Mouse (Mus musculus) hindbrain, embryonic 12.5 days (tissue): ENCODE data around the gene Dnaic1. TPM values are rescaled to one million over a fixed set of nuclear protein-coding genes. Genes with fewer than 3 reads are reported as not detected.

Experiments used
- ATAC-seq: fragments of 200-750 bp; cut with Nextera tagmentation; 2 replicates; pipeline ENCODE4 v1.8.0; 2017; ENCODE audit warnings: moderate TSS enrichment; ENCODE audit not compliant: low FRiP score
- H3K27ac ChIP-seq: fragments of 300-500 bp; sonication (generic); 2 replicates; pipeline ENCODE4 v1.5.1; 2016; ENCODE audit warnings: mild to moderate bottlenecking
- H3K27me3 ChIP-seq: fragments of 300-500 bp; sonication (generic); 2 replicates; pipeline ENCODE4 v1.6.1; 2016; ENCODE audit warnings: mild to moderate bottlenecking
- H3K36me3 ChIP-seq: fragments of 300-500 bp; sonication (generic); 2 replicates; pipeline ENCODE4 v1.6.1; 2016; ENCODE audit warnings: mild to moderate bottlenecking
- H3K4me1 ChIP-seq: fragments of 300-500 bp; sonication (generic); 2 replicates; pipeline ENCODE4 v1.6.1; 2016
- H3K4me2 ChIP-seq: fragments of 300-500 bp; sonication (generic); replicated peaks from 2 replicates; pipeline ENCODE4 v1.6.1; 2016; ENCODE audit warnings: mild to moderate bottlenecking
- H3K4me3 ChIP-seq: fragments of 300-500 bp; sonication (generic); 2 replicates; pipeline ENCODE4 v1.5.1; 2016; ENCODE audit warnings: mild to moderate bottlenecking
- H3K9ac ChIP-seq: fragments of 300-500 bp; sonication (generic); 2 replicates; pipeline ENCODE4 v1.6.1; 2016; ENCODE audit warnings: mild to moderate bottlenecking, moderate library complexity
- H3K9me3 ChIP-seq: fragments of 300-500 bp; sonication (generic); replicated peaks from 2 replicates; pipeline ENCODE4 v1.6.1; 2016; ENCODE audit warnings: mild to moderate bottlenecking
- WGBS: fragments of 180-500 bp; shearing (Covaris S2); methylation state at CpG from one replicate; pipeline ENCODE4 v1.1.7; 2016; 5-methylcytosine and 5-hydroxymethylcytosine counted together
- polyA plus RNA-seq: library from polyadenylated mRNA; unstranded; fragments of >200 nt; fragmentation: Nextera tagmentation; extraction: Ambion mirVana; gene quantifications from 2 replicates; pipeline ENCODE4 v1.2.1, GENCODE M21; 2016

Gene Dnaic1
- polyA plus RNA-seq, 1 experiment from 2014 or later, result 2.8 TPM

- H3K4me1 ChIP-seq, result peaks cover 6% of the 10 kb centered on the region; the same call in 1 of the 2 replicates
- no peak overlapping the region for H3K4me2 ChIP-seq
- 22% methylated on average over 6 of the region's 6 CpGs for WGBS
These were observed 6.3 kb downstream of the Dnaic1 start for GRCm38 (mm10) chr4:41575914-41576313.

GRCm38 (mm10) chr4:41583353-41583752 lies 13.8 kb downstream of the Dnaic1 start:
- peaks cover 3% of the 10 kb centered on the region for H3K4me1 ChIP-seq
- H3K4me3 ChIP-seq, result no peak overlapping the region
- H3K9me3 ChIP-seq, result no peaks in the 10 kb centered on the region
- H3K9ac ChIP-seq, result no peak overlapping the region
- no peak overlapping the region for H3K27ac ChIP-seq
- H3K36me3 ChIP-seq, result no peaks in the 10 kb centered on the region
- H3K4me2 ChIP-seq, result no peak overlapping the region
- 71% methylated on average over 7 of the region's 7 CpGs for WGBS
- no peaks in the 10 kb centered on the region for H3K27me3 ChIP-seq
- no peak; the same call in 1 of the 2 replicates for ATAC-seq

More at GRCm38 (mm10) chr4:41575914-41576313, 6.3 kb downstream of the Dnaic1 start:
- no peak overlapping the region for H3K27ac ChIP-seq
- no peak overlapping the region for H3K4me3 ChIP-seq
- no peaks in the 10 kb centered on the region for H3K9me3 ChIP-seq
- no peak overlapping the region for H3K9ac ChIP-seq
- no peaks in the 10 kb centered on the region for H3K36me3 ChIP-seq
- H3K27me3 ChIP-seq, result no peaks in the 10 kb centered on the region; the same call in 1 of the 2 replicates
- ATAC-seq, result peak; percentile 46; the same call in 1 of the 2 replicates

GRCm38 (mm10) chr4:41602818-41603217 lies 33.2 kb downstream of the Dnaic1 start:
- WGBS, result 50% methylated on average over 4 of the region's 4 CpGs
- Histone ChIP-seq H3K4me1 (peaks cover 13% of the 10 kb centered on the region), H3K9ac (no peak overlapping the region), H3K4me3 (no peak overlapping the region), H3K4me2 (no peak overlapping the region), H3K27ac (no peak overlapping the region), H3K36me3 (no peaks in the 10 kb centered on the region), H3K27me3 (no peaks in the 10 kb centered on the region), H3K9me3 (no peaks in the 10 kb centered on the region)
- ATAC-seq, result no peak

- 27% methylated on average over 8 of the region's 8 CpGs for WGBS
- Histone ChIP-seq H3K27me3 (peaks cover 2% of the 10 kb centered on the region; the same call in 1 of the 2 replicates), H3K36me3 (no peaks in the 10 kb centered on the region), H3K4me2 (no peak overlapping the region), H3K4me1 (peaks cover 13% of the 10 kb centered on the region), H3K4me3 (no peak overlapping the region), H3K9me3 (no peaks in the 10 kb centered on the region), H3K27ac (peak overlapping the region; percentile 3; the same call in 1 of the 2 replicates), H3K9ac (no peak overlapping the region)
- ATAC-seq, result peak; percentile 69
These were observed 35.2 kb downstream of the Dnaic1 start for GRCm38 (mm10) chr4:41604476-41605396.

DNA sequence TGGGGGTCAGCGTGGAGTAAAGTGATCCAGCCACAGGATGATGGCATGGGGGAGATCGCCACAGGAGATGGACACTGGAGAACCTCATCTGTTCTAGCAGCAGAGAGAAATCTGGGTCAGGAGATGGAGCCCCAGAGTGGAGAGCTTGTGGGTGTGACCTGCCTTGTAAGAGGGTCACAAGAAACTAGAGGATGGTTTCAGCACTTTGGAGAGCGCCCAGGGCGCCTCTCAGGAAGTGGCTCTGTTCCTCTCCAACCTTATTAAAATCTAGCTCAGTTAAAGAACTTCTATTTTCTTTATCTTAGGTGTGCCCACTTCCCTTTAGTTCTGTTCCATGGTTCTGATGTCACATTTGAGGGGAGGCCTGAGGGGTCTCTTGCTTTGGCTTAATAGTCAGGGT lies 37.2 kb downstream of the Dnaic1 start:
- 52% methylated on average over 4 of the region's 4 CpGs for WGBS
- no peak for ATAC-seq
- Histone ChIP-seq H3K9me3 (no peaks in the 10 kb centered on the region), H3K27ac (no peak overlapping the region), H3K4me1 (peaks cover 25% of the 10 kb centered on the region), H3K4me2 (no peak overlapping the region), H3K4me3 (no peak overlapping the region), H3K36me3 (no peaks in the 10 kb centered on the region), H3K27me3 (peaks cover 2% of the 10 kb centered on the region; the same call in 1 of the 2 replicates), H3K9ac (no peak overlapping the region)

GRCm38 (mm10) chr4:41609681-41610593 lies 40.4 kb downstream of the Dnaic1 start:
- no peak overlapping the region for H3K9ac ChIP-seq
- no peak overlapping the region for H3K27ac ChIP-seq
- H3K9me3 ChIP-seq, result no peaks in the 10 kb centered on the region
- peaks cover 38% of the 10 kb centered on the region for H3K4me1 ChIP-seq
- no peak overlapping the region for H3K4me3 ChIP-seq
- no peaks in the 10 kb centered on the region for H3K36me3 ChIP-seq
- no peak for ATAC-seq
- 86% methylated on average over 10 of the region's 10 CpGs for WGBS
- H3K4me2 ChIP-seq, result no peak overlapping the region
- peaks cover 2% of the 10 kb centered on the region; the same call in 1 of the 2 replicates for H3K27me3 ChIP-seq

DNA sequence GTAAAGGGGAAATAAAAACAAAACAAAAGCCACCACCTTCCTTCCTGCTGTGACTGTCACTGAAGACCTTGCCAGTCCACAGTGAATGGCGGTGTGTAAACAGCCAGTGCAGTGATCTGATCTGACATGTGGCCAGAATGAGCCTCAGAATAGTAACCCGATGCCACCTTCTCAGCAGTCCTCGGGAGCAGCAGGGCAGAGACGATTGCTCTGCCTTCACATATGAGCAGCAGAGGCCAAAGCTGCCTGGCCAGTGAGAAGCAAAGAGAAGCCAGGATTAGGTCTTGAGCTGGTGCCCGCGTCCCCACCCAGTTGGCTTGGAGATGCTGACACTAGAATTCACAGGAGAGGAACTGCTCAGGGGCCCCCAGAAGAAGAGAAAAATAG lies 41.0 kb downstream of the Dnaic1 start:
- H3K9ac ChIP-seq, result no peak overlapping the region
- peaks cover 2% of the 10 kb centered on the region; the same call in 1 of the 2 replicates for H3K27me3 ChIP-seq
- 43% methylated on average over 6 of the region's 6 CpGs for WGBS
- peaks cover 34% of the 10 kb centered on the region for H3K4me1 ChIP-seq
- no peaks in the 10 kb centered on the region for H3K9me3 ChIP-seq
- H3K4me2 ChIP-seq, result no peak overlapping the region
- no peak for ATAC-seq
- no peaks in the 10 kb centered on the region for H3K36me3 ChIP-seq
- no peak overlapping the region for H3K4me3 ChIP-seq
- H3K27ac ChIP-seq, result no peak overlapping the region

GRCm38 (mm10) chr4:41612166-41612565 lies 42.6 kb downstream of the Dnaic1 start:
- Histone ChIP-seq H3K27ac (peak overlapping the region; percentile 74; the same call in 1 of the 2 replicates), H3K9ac (no peak overlapping the region), H3K9me3 (no peaks in the 10 kb centered on the region), H3K4me2 (no peak overlapping the region), H3K27me3 (peaks cover 7% of the 10 kb centered on the region), H3K4me1 (peaks cover 38% of the 10 kb centered on the region), H3K36me3 (no peaks in the 10 kb centered on the region), H3K4me3 (no peak overlapping the region)
- peak; percentile 60 for ATAC-seq
- WGBS, result 32% methylated on average over 8 of the region's 8 CpGs

DNA sequence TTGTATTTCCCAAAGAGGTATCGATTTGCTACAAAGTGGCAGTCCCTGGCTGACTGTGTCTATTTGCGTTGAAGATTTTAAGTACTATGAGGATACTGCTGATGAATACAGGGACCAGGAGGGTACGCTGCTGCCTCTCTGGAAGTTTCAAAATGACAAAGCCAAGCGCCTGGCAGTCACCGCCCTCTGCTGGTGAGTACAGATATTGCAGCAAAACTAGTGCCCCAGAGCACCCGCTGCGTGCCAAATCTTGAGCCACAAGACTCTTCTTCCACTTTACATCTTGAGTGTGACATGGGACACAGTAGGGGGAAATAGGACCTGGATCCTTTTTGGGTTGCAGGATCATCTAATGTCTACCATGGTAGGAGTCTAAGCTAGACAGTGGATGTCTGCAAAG lies 44.6 kb downstream of the Dnaic1 start:
- WGBS, result 9% methylated on average over 7 of the region's 7 CpGs
- no peak for ATAC-seq
- Histone ChIP-seq H3K9ac (no peak overlapping the region), H3K4me2 (no peak overlapping the region), H3K27me3 (peaks cover 5% of the 10 kb centered on the region), H3K27ac (peak overlapping the region; percentile 53; the same call in 1 of the 2 replicates), H3K36me3 (no peaks in the 10 kb centered on the region), H3K4me1 (peaks cover 52% of the 10 kb centered on the region), H3K9me3 (no peaks in the 10 kb centered on the region), H3K4me3 (no peak overlapping the region)

DNA sequence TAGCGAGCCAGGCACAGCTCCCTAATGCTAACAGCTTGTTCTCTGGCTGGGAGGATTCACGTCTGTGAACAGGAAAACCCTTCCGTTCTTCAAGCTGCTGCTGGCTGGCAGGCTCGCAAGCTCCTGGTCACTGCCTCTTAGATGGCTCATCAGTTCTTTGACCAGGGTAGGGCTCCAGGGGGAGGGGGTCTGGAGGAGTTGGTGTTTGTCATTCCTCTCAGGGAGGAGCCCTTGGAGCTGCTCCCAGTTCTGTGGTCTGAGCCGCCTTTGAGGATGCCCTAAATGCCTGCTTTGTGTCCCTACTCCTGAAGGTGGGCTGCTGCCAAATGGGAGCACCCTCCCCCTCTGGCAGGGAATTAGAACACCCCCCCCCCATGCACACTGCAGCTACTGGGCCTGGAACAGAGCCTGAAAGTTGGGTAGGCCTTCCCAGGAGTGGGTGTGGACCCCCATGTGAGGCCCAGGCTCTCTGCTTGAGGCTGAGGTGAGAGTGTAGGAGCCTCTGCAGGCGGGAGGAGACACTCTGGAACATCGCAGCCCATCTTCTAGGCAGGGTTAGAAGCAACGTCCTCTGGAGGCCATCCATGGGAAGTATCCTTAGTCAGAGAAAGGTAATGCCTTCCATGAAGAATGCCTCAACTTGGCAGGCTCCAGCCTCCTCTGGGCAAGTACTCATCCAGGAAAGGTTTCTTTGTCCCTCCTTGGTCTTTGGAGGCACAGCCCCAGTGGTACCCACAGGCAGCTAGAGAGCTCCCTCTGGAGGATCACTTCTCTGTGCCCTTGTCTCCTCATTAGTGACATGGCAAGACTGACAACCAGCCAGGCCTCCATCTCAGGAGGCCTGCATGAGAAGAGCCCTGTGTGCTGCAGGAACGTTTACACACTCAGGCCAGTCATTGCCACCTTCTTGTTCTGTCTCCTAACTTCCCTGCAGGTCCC lies 46.4 kb downstream of the Dnaic1 start:
- Histone ChIP-seq H3K4me2 (no peak overlapping the region), H3K4me1 (peaks cover 51% of the 10 kb centered on the region), H3K9ac (no peak overlapping the region), H3K27me3 (peaks cover 5% of the 10 kb centered on the region), H3K9me3 (no peaks in the 10 kb centered on the region), H3K27ac (peak overlapping the region; percentile 52), H3K36me3 (no peaks in the 10 kb centered on the region), H3K4me3 (no peak overlapping the region)
- peak; percentile 74 for ATAC-seq
- WGBS, result 64% methylated on average over 9 of the region's 9 CpGs
